Mouse (Mus musculus): ENCODE measurements around the gene Rbp7. TPM values are rescaled to one million over a fixed set of nuclear protein-coding genes. Genes with fewer than 3 reads are reported as not detected.

Rbp7 gene
- total and polyA plus RNA-seq, 3 experiments, result not detected

- Histone ChIP-seq H3K9ac (ENCODE audit: insufficient read depth, low read depth) (peak overlapping the region; percentile 49), H3K27ac (ENCODE audit: insufficient read depth, low read depth) (no peak overlapping the region), H3K4me2 (ENCODE audit: insufficient read depth, low read depth, poor library complexity, severe bottlenecking) (peak overlapping the region; percentile 98), H3K27me3 (replicated peaks) (no peaks in the 10 kb centered on the region), H3K9me3 (replicated peaks; ENCODE audit: low read length) (no peaks in the 10 kb centered on the region), H3K36me3 (replicated peaks in 1 of 2; ENCODE audit: control insufficient read depth in 1 of 2, insufficient read depth in 1 of 2, low read length in 1 of 2) (no peaks in the 10 kb centered on the region), H3K4me3 (replicated peaks in 1 of 3; ENCODE audit: low read depth in 2 of 3, low read length in 2 of 3, poor library complexity in 1 of 3) (peak overlapping the region in 2 of 3 experiments; percentile 25), H3K4me1 (ENCODE audit: control insufficient read depth in 1 of 2, insufficient read depth in 2 of 2) (peaks cover 0 to 13% of the 10 kb centered on the region in 2 experiments; a peak in 3 of 4 replicates), H3K79me2 (replicated peaks; ENCODE audit: control insufficient read depth, extremely low read depth, insufficient read depth, poor library complexity, severe bottlenecking) (no peaks in the 10 kb centered on the region)
- TF ChIP-seq RAD21 (IDR thresholded peaks at IDR 0.05; ENCODE audit: low read depth, low read length) (peak; percentile 68), GABPA (IDR thresholded peaks at IDR 0.05; ENCODE audit: insufficient replicate concordance, low read depth, low read length) (no peak), NRF1 (IDR thresholded peaks at IDR 0.05; ENCODE audit: low read depth, low read length) (peak; percentile 47; the same call in 1 of the 2 replicates), TCF12 (IDR thresholded peaks at IDR 0.05; ENCODE audit: low read depth, low read length) (peak; percentile 72), MXI1 (IDR thresholded peaks at IDR 0.05; ENCODE audit: low read depth, low read length) (peak; percentile 97), TBP (conservative IDR thresholded peaks at IDR 0.05; ENCODE audit: low read depth, low read length) (no peak), USF2 (conservative IDR thresholded peaks at IDR 0.05; ENCODE audit: low read depth, low read length) (no peak; the same call in 1 of the 2 replicates), POLR2A (IDR thresholded peaks at IDR 0.05; ENCODE audit: low read depth, low read length) (peak; percentile 63; the same call in 1 of the 2 replicates), CHD2 (IDR thresholded peaks at IDR 0.05; ENCODE audit: low read length) (no peak), EP300 (IDR thresholded peaks at IDR 0.05; ENCODE audit: low read length) (0 out of 2 replicates have a peak, but pooled peaks have one; percentile 25), MAFK (IDR thresholded peaks at IDR 0.05; ENCODE audit: insufficient replicate concordance, low read length) (no peak), MEF2A (IDR thresholded peaks at IDR 0.05; ENCODE audit: borderline replicate concordance, low read depth, low read length) (peak; percentile 83), ELF1 (IDR thresholded peaks at IDR 0.05; ENCODE audit: low read depth, low read length) (peak; percentile 66; the same call in 1 of the 2 replicates), ZC3H11A (IDR thresholded peaks at IDR 0.05; ENCODE audit: low read depth, low read length) (no peak), POLR2AphosphoS2 (IDR thresholded peaks at IDR 0.05; ENCODE audit: low read depth, low read length) (no peak), ZNF384 (IDR thresholded peaks at IDR 0.05; ENCODE audit: low read depth, low read length) (peak; percentile 28), BHLHE40 (IDR thresholded peaks at IDR 0.05; ENCODE audit: low read depth, low read length) (peak; percentile 74), MYC (IDR thresholded peaks at IDR 0.05; ENCODE audit: low read depth, low read length) (peak; percentile 98), MAX (IDR thresholded peaks at IDR 0.05; ENCODE audit: low read length) (peak; percentile 99), MAZ (IDR thresholded peaks at IDR 0.05; ENCODE audit: low read depth, low read length) (no peak), CTCF (conservative IDR thresholded peaks at IDR 0.05 in 1 of 2, IDR thresholded peaks at IDR 0.05 in 1 of 2; ENCODE audit: low read depth in 2 of 2, low read length in 2 of 2) (peak; percentile 18 to 96; a peak in 2 of 4 replicates), CHD1 (IDR thresholded peaks at IDR 0.05; ENCODE audit: low read depth, low read length) (no peak), HCFC1 (IDR thresholded peaks at IDR 0.05; ENCODE audit: low read depth, low read length) (peak; percentile 62), ETS1 (conservative IDR thresholded peaks at IDR 0.05; ENCODE audit: low read depth, low read length) (peak; percentile 62), IRF4 (IDR thresholded peaks at IDR 0.05; ENCODE audit: low read depth, low read length) (peak; percentile 76), ZKSCAN1 (IDR thresholded peaks at IDR 0.05; ENCODE audit: borderline replicate concordance, low read depth, low read length) (no peak), JUND (conservative IDR thresholded peaks at IDR 0.05; ENCODE audit: low read depth, low read length) (0 out of 2 replicates have a peak, but pooled peaks have one; percentile 5), SMC3 (IDR thresholded peaks at IDR 0.05; ENCODE audit: low read depth, low read length) (peak; percentile 92), SIN3A (IDR thresholded peaks at IDR 0.05; ENCODE audit: low read length) (peak; percentile 72; the same call in 1 of the 2 replicates), KAT2A (IDR thresholded peaks at IDR 0.05; ENCODE audit: insufficient replicate concordance, low read length) (0 out of 2 replicates have a peak, but pooled peaks have one; percentile 46), JUN (IDR thresholded peaks at IDR 0.05; ENCODE audit: insufficient read depth, low read depth, low read length) (no peak), USF1 (IDR thresholded peaks at IDR 0.05; ENCODE audit: low read depth, low read length) (peak; percentile 54), RCOR1 (conservative IDR thresholded peaks at IDR 0.05; ENCODE audit: low read depth, low read length) (0 out of 2 replicates have a peak, but pooled peaks have one; percentile 35), PAX5 (IDR thresholded peaks at IDR 0.05; ENCODE audit: low read length) (no peak), UBTF (IDR thresholded peaks at IDR 0.05; ENCODE audit: low read depth, low read length) (peak; percentile 92), E2F4 (IDR thresholded peaks at IDR 0.05; ENCODE audit: insufficient replicate concordance, low read depth, low read length) (0 out of 2 replicates have a peak, but pooled peaks have one; percentile 48), ZMIZ1 (IDR thresholded peaks at IDR 0.05; ENCODE audit: low read depth, low read length) (peak; percentile 67; the same call in 1 of the 2 replicates), NELFE (IDR thresholded peaks at IDR 0.05; ENCODE audit: low read depth, low read length) (peak; percentile 79)
- DNase-seq (ENCODE audit: extremely low read depth), result peak; percentile 91
- dilution Hi-C loops (cut with MboI; ENCODE audit: extremely low pct_ligation_motif_present, extremely low pct_unique_long_range_greater_than_20kb, low sequenced_read_pairs) (no loop called here), in situ Hi-C loops (cut with MboI; ENCODE audit: low pct_ligation_motif_present, low pct_unique_long_range_greater_than_20kb, low sequenced_read_pairs) (no loop called here)
These were observed 9.6 kb downstream of the Rbp7 start for GRCm38 (mm10) chr4:149444964-149445701.

Data from CH12.LX (cell line).